Mouse (Mus musculus) brain, adult 2 months (tissue): ENCODE data around the gene Smtn.

Experiments
- DNase-seq: peaks from one replicate; pipeline ENCODE4 v3.0.0; 2011; ENCODE audit warnings: low read depth, low spot score

Smtn gene

DNA sequence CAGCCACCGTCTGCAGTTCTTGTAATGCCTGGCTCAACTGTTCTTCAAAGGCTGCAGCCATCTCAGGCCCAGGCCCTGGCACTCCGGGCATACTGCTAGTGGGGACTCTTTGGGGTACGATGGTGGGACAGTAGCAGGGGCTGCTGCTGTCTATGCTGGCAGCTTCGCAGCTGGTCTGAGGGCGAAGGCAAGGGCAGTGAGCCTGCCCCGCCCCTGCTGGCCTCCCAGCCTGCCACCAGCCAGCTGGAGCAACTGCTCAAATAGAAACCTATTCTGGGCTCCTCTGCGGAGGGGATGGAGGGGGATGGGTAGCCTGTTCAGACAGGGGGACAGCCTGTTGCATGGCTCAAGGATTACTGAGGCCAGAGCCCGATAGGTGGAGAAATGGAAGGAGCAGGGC, 12.6 kb downstream of the Smtn start:
- no peak for DNase-seq

- no peak for DNase-seq
These were observed 13.3 kb downstream of the Smtn start for GRCm38 (mm10) chr11:3526979-3527738.

DNA sequence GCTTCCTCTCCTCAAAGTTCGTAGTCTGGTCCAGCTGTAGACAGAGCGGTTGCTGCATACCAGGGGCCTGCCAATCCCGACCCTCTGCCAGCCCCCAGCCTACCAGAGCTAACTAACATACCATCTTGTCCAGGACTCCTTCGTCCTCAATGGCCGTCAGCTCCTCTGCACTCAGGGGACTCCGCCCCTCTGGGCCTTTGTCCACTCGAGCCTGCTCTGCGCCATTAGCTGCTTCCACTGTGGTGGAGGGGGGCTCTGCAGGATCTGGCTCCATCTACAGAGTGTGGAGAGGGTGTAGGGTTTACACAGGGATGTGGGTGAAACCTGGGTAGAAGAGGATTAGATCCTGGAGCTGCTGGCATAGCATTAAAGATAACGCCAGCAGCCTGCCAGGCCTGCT, 14.2 kb downstream of the Smtn start:
- no peak for DNase-seq

DNA sequence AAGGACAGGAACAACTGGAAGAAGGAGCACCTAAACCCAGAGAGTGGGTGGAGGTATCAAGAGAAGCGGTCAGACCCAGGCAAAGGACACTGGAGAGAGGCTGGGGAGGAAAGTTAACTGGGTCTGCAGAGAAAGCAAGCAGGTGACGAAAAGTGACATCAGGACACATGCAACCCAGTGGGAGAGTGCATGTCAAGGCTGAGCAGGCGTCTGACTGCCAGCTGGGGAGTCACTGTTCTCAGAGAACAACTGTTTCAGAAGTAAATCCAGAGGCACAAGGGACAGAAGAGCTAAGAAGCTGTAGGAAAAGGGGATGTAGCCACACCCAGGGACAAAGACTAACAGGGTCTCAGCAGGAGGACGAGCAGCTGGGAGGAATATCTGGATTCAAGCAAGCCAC, 14.9 kb downstream of the Smtn start:
- DNase-seq = no peak

- DNase-seq = no peak
These were observed 16.4 kb downstream of the Smtn start for GRCm38 (mm10) chr11:3523840-3524582.

- DNase-seq = no peak
These were observed 18.0 kb downstream of the Smtn start for GRCm38 (mm10) chr11:3522285-3523000.

DNA sequence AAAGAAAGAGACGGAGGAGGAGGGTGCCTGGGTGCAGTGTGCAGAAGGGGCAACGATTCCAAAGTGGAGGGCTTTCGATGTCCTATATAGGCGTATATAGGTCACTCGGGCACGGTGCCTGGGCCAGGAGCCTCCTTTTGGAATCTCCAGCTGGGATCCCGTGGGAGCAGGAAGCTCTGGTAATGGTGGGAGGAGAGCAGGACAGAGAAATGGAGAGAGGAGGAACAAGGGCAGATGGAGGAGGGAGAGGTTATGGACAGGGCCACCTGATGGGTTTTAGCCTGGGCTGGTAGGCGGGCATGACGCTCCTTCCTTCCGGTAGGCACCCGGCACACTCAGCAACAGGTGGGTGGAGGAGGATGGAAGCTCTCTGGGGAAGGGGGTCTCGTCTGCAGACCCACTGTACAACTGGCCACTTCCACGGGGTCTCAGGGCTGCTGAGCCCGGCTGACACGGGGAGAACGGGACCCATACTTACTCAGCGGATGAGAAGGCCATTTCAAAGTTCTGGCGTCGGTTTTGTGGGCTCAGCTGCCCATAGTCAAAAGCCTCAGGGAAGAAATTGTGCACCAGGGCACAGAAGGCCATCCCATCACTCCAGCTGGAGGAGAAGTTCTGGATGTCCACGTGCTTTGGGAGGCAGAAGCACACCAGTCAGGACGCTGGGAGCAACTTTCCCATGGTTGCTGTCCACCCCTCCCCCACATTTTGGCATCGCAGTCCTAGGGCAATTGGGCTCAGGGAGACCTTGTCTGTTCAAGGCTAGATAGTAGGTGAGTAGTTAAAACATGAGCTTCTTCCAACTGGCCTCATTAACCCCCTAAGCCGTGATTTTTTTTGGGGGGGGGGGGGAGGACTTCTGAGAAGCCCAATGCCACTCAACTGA, 18.8 kb downstream of the Smtn start:
- peak; percentile 53 for DNase-seq

DNA sequence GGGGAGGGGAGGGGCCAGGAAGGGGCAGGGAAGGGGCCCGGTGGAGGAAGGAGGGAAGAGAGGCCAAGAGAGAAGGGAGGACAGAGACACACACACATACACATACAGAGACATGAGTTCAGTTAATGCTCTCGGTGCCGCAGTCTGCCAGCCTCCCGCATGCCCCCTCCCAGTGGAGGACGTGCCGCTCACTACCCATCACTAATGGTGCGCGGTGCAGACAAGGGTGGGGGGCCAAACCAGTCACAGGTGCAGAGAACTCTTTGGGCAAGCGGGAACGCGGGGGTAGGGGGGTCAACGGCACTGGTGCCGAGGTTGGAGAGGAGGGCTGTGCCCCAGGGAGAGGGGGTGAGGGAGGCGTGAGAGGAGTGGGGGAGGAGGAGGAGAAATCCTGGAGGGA, 19.5 kb downstream of the Smtn start:
- DNase-seq = no peak

DNA sequence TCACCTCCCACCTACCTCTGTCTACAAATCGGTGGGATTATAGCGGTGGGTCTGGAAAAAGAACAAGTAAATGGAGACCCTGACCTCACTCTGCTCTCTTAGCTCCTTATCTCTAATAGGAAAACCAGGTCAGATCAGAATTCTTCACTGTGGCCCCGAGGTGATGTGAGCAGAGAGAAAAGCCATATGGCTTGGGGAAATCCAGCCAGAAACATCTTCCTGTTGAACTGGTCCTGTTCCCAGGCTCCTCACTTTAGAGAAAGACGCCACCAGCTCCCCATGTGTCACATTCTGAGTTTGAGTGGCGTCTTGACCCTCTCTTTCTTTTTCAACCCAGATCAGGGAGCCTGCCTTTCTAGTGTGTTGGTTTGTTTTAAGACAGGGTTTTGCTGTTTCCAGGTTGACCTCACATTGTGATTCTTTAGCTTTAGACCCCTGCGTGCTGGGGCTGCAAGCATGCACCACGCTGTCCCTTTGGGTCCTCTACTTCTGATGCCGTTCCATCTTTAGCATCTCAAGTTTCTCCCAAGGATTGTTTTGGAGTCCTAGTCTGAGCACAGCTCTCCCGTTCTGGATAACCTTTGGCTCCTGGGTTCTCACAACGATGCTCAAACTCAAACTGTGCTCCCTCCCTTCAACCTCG, 20.5 kb downstream of the Smtn start:
- DNase-seq = peak; percentile 87

DNA sequence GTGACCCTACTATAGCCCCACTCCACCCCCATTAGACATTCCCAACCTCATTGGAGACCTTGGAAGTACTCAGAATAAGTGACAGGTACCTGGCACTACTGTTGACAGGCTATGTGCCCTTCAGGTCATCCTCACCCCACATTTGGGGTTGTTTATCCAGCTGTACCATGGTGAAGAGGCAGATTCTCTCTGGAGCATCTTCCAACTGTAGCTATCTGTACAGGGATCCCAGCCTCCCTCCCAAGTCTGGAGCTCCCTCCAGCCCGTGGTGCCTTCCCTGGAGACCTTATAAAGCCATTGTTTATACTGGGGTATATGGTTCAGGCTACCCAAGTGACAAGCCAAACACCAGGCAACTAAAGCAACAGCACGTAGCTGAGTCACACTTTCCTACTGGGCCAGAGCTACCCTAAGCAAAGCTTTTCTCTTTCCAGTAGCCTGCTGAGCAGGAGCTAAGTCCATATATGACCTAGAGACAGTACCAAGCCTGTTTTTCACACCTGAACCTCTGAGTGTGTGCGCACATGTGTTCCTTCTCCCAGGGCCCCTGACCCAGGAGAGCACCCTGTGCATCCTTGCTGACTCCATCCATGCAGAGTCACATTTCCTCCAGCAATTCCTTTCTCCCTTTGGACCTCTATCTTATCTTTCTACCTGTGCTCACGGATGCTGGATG, 21.2 kb downstream of the Smtn start:
- DNase-seq = peak; percentile 53

GRCm38 (mm10) chr11:3517846-3518732, 22.3 kb downstream of the Smtn start:
- no peak for DNase-seq

GRCm38 (mm10) chr11:3516859-3517845, 23.3 kb downstream of the Smtn start:
- peak; percentile 52 for DNase-seq

DNA sequence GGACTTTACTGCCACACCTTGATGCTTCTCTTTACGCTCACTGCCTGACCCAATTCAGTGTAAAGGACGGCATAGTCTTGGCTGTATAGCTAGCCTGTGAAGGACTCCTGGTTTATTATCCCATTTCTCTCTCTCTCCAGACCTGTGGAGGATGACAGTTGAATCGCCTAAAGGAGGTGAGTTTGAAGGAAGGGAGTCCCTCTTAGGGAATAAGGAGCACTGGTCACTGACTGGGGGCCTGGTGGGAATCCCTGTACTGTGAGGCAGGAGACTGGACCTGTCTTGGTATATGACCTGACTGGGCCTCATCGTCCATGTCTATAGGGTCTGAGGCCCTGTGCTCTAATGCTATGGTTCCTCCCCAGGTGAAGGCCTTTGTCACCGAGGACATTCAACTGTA, 24.3 kb downstream of the Smtn start:
- no peak for DNase-seq

GRCm38 (mm10) chr11:3515637-3516036, 24.8 kb downstream of the Smtn start:
- peak; percentile 94 for DNase-seq

DNA sequence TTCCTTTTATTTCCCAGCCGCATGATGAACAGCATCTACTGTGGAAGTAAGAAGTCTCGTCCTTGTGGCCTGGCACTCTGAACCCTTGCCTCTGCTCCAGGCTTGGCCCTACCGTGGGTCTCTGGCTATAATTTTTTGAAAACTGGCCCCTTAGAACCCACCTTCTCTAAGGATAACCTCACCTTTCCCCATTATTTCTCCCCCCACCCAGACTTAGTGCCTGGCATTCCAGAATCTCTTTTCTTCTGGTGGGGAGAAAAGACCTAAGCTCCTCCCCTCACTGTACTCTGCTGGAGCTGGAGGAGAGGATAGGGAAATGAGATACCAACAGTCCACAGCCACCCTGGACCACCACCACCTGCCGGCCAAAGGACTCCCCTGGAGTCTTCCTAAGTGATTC, 25.2 kb downstream of the Smtn start:
- peak; percentile 65 for DNase-seq

- peak; percentile 97 for DNase-seq
These were observed 25.8 kb downstream of the Smtn start, which contains the start of gene Selenom for GRCm38 (mm10) chr11:3514529-3515054. Selenom (plus strand) TSS chr11:3514684.

DNA sequence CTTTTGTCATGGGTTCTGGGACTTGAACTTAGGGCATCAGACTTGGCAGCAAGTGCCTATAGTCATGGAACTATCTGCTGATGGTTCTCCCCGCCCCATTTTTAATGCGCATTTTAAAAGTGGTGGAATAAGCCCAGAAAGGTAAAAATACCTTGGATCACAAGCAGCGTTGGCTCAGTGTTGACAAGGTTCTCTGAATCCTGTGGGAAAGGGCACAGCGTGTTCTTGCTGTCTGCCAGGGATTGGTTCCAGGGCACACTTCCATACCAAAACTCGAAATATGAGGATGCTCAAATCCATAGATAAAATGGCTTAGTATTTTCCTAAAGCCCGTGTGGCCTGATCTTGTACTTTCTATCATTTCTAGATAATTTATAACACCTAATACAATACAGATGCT, 27.1 kb downstream of the Smtn start:
- DNase-seq = peak; percentile 81

DNA sequence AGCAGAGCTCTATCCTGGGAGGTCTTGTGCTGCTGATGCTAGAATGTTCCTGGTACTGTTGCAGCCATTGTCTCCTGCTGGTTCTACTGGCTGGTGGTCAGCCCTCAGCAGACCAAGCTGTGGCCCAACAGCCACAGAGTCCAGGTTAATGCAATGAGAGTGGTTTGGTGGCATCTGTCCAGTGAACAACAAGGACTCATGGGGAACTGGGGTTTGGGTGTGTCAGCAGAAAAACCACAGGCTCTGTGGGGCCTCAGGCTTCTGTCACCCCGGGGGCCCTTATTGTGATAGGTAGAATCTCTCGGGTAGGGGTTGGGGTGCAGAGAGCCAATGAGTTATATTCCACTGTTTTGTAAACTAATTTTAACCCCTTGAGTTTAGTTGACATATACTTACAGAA, 30.1 kb downstream of the Smtn start:
- DNase-seq = no peak
